Mouse (Mus musculus): Measurements from ENCODE around the gene Egln1. TPM values are rescaled to one million over a fixed set of nuclear protein-coding genes. Genes with fewer than 3 reads are reported as not detected.

Egln1 gene
- total RNA-seq, 2 experiments from 2014 or later, result 59.9 to 63.3 TPM

DNA sequence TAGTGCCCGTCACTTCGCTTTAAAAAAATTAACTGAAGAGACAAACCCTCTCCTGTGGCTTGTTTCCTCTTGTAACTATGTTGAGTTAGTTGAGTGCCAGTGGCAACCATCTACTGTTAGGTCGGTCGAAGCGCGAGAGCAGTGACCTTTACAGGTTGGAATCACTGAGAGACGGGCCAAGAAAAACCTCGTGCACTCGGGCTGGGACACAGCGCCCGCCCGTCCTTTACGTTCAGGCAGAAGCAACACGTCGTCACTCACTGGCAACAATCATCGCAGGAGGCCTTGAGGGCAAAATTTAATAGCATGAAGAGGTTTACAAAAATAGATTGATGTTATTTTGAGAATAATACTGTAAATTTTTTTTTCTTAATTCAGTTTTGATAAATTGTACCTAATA, 39.2 kb downstream of the Egln1 start:
- no peak for DNase-seq (ENCODE audit: low spot score in 2 of 2)

DNA sequence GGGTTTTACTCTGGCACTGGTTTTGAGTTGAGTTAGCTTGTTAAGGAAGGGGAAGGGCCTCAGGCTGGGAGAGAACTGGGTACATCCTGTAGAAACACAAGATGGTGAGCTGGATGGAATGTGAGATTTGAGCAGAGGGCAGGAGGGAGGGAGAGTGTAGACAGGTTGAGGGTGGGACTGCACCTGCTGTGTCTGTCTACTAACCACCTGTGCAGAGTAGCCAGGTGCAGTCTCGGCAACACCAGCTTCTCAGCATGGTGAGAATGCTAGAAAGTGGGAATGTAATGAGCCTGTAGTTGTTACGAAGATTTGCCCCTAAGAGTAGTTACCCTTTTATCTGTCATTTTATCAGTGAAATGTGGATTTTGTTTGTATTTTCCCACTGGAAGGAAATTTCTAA, 43.6 kb downstream of the Egln1 start:
- DNase-seq (ENCODE audit: low spot score in 2 of 2), result no peak

DNA sequence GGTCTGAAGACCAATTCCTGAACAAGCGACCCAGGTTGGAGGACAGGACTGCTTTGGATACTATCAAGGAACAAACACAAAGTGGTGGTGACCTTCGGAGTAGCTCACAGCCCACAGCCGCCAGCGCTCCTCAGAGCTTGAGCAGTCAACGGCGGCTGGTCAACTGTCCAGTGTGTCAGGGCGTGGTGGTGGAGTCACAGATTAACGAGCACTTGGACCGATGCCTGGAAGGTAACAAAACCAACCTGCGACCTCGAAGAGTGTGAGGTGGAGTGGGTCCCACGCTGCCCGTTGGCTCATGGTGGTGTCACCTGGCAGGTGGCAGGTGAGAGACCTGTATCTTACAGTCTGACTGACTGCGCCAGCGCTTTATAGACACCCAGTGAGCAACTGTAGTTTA, 45.9 kb downstream of the Egln1 start:
- no peak for DNase-seq (ENCODE audit: low spot score in 2 of 2)

DNA sequence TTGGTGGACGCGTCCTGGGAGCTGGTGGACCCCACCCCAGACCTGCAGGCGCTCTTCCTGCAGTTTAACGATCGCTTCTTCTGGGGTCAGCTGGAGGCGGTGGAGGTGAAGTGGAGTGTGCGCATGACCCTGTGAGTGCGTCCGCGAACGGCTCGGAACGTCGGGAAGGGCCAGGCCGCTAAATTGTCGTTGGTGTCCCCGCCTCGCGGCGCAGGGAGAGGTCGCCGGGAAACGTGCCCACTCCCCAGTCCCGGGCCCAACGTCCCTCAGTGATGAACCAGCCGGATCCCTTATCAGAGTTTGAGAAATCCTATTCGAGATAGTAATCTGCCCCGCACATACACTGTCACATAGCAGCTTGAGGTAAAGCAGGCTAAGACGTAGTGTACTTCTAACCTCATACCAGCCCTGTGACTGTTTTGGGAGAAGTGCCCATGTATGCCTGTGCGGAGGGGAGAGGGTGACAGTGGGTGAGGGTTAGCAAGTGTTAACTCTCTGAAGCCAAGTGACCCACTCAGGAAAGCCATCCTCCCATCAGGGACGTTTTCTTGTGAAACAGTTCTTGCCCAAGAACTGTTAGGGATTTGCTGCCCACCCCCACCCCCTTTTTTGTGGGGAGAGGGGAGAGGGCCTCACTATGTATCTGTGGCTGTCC, 50.7 kb downstream of the Egln1 start:
- DNase-seq (ENCODE audit: low spot score in 2 of 2), result no peak

DNA sequence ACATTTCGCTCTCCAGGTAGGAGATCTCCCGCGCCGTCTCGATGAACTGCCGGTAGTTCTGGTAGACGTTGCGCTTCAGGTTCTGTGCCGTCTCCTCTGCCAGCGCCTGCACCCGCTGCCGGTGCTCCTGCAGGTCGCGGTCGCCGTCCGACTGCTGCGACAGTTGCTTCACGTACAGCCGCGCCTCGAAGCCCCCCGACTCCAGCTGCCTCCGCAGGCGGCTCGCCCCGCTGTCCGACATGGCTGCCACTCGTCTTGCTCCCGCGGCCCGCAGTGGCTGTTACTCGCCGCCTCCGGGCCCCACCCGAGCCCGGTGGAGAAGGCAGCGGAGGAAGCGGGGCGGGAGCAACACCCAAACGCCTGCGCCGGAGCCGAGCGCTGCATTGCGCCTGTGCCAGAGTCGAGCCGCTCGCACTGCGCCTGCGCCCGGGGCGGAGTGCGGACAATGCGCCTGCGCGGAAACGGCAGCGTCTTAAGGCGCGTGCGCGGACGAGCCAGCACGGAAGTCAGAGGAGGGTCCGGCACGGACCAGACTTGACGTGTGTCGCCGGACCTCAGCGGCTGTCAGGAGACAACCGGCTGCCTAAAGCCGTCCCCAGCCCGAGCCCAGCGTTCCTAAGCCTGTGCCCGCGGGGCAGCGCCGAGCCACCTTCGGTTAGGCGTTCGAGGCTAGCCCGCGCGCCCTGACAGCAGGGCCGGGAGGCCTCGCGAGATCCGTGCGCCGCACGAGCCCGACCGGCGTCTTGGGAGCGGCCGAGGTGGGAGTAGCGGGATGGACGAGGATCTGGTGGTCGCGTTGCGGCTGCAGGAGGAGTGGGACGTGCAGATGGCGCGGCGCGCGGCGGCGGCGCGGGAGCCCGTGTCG, 51.5 kb downstream of the Egln1 start, which contains the start of the genes Exoc8 and Sprtn:
Gene Exoc8, minus strand, starts transcription at position 320 of the 865 bp plus-strand sequence.
Gene Sprtn, plus strand, starts transcription at position 501 of the 865 bp plus-strand sequence.
- peak; percentile 98 to 99 for DNase-seq (ENCODE audit: low spot score in 2 of 2)

DNA sequence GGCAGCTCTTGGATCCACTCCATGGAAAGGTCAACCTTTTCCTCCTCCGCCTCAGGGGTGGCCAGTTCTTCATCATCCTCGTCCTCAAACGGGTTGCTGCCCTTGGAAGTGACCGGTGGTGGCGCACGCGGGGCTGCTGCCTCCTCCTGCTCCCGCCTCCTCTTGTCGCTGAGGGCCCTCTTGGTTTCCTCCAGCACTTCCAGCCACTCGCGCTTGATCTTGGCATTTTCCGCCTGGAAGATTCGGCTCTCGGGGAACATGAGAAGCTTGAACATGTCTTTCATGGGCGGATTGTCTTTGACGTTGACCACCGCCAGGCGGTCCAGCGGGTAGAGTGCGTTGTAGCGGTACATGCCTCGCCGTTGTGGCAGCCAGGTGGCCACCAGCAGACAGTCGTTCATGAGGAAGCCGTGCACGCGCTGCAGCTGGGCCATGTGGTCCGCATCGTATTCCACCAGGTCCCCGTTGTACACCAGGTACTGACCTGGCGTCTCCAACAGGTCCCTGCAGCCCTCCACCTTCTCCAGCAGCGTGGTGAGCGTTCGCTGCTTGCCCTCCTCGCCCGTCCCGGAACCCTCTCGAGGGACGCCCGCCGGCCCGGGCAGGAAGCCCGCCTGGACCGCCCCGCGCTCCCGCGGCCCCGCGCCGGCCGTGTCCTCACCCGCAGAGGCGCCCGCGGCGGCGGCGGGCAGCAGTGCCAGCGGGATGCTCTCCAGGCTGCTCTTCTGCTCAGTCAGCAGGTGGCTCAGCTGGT, 52.3 kb downstream of the Egln1 start:
- DNase-seq (ENCODE audit: low spot score in 2 of 2), result peak; percentile 68 to 71

DNA sequence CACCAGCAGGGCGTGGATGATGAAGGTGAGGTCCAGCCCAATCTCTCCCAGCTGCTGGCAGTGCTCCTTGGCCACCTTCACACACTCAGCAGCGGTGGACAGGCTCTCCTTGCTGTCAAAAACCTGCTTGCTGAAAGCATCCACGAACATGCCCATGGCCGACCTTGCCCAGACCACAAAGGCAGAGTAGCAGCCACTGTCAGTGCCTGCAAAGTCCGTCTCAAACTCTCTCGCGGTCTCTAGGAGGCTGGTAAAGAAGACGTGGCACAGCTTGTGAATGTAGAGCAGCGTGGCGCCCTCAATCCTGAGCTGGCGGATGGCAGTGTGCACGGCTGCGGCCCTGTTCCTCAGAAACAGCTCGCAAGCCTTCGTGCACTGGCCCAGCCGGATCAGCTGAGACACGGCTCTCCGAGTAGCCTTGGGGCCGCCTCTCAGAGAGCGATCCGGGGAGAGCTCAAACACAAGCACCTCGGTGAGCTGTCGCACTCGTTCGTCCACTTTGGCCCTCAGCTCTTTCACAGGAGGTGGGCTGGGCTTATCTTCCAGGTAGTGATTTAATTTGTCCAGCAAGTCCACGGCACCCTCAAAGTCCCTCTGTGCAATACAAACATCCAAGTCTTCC, 53.0 kb downstream of the Egln1 start:
- DNase-seq (ENCODE audit: low spot score in 2 of 2), result no peak

DNA sequence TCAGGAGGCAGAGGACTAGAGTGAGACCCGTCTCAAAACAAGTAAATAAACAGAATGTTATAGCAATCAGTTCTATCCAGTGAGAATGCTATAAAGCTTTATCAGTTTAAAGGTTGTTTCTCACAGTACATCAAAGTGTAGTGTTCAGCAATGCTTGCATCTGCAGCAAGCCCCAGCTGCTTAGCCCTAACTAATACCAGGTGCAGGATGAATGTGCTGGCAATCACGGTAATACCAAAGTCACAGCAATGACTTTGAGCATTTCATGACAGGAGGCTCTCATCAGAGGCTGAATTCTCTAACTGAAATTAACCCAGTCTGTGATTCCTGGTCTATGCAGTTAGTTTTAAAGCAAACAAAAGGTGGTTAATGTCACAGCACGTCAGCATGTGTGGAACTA, 56.5 kb downstream of the Egln1 start:
- no peak for DNase-seq (ENCODE audit: low spot score in 2 of 2)

DNA sequence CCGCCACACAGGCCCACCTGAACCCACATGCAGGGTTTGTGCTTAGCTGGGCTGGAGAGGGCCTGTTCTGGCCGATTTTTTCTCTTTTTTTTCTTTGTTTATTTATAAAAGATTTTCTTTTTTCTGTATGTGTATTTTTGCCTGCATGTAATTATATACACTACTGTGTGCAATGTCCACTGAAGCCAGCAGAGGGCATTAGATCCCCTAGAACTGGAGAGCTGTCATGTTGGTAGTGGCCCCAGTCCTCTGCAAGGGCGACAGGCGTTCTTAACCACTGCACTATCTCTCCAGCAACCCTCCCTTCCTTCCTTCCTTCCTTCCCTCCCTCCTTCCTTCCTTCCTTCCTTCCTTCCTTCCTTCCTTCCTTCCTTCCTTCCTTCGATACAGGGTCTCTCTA, 60.7 kb downstream of the Egln1 start:
- no peak for DNase-seq (ENCODE audit: low spot score in 2 of 2)

DNA sequence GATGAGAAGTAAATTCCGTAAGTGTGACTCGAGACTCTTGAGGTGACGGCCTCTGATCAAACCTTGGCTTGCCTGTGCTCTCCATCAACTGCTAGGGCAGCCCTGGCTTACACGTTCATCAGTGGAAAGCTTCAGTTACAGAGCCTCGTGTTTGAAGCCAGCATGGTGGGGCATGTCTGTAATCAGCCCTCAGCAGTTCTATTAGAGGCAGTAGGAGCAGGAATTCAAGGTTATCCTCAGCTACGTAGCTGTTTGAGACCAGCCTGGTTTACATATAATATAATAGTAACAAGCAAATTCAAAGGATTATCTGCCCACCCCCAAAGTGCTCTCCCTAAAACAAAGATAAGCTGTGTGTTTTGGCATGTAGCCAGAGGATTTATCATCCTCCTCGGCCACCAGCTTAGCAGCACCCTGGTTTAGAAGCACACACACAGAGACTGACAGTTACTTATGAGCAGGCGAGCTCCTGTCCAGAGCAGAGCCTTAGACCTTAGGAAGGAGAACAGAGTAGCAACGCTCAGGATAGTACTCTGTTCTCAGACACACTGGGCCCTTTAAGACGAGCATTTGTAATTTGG, 70.1 kb downstream of the Egln1 start:
- DNase-seq (ENCODE audit: low spot score in 2 of 2), result no peak

DNA sequence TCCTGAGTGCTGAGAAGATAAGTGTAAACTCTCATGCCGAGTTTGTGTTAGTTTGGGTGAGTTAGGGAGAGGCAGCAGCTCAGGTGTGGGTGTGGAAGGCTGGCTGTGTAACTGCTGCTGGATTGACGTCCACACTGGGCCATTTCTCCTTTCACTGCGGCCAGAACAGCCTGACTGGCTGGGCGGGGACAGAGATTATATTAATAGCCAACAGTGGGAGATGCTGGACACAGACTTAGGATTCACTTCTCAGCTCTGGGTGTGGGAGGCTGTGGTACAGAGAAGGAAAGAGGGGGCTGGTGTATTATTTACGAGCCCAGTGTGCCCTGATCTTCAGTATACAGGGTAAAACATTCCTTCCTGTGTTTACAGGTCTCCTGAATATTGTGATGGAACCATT, 71.0 kb downstream of the Egln1 start:
- no peak for DNase-seq (ENCODE audit: low spot score in 2 of 2)

DNA sequence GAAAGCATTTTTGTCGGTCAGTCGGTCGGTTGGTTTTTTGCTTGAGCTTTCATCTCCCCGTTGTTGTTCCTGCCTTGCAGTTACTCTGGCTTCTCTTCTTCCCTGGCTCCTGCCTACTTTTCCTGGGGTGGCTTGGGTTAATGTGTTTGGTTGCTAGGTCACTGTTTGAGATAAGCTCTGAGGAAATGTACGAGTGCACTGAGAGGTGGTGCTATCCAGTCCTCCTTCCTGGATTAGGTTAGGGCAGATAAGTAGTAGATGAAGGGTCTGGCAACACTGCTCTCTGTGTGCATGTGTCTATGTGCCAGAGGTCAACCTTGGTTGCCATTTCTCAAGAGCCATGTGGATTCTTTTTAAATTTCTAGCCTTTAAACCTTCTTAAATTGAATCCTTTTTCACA, 76.4 kb downstream of the Egln1 start:
- no peak for DNase-seq (ENCODE audit: low spot score in 2 of 2)

DNA sequence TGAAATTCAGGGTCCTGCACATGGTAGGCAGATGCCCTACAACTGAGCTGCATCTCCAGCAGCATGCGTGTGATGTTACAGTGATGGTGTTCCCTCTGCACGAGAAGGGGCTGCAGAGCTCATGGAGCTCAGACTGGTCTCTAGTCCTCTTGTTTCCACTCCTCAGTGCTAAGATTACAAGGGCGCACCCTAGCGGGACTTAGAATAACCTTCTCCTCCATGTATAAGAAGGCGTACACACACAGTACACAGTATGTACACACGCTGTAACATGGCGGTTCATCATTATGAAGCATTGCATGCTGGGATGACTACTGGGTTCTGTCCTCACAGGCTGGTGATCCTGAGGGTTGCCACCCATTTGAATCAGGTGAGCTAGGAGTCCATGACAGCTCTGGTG, 77.0 kb downstream of the Egln1 start:
- no peak for DNase-seq (ENCODE audit: low spot score in 2 of 2)

DNA sequence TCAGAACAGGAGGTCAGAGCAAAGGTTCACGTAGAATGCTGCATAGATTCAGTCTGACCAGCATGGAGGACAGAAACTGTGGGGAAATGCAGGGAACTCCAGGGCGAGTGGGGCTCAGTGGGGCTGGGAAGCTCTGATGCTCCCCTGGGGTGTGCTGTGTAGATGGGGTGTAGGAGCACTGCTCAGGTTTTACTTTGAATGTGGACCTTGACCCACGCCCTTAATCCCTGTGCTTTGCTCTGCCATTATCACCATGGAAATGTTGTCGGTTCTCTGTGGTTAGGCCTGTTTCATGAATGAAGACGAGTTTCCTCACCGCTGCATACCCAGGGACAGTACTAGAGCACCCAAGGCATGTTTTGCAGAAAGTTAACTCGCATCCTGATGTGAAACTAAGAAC, 77.7 kb downstream of the Egln1 start:
- no peak for DNase-seq (ENCODE audit: low spot score in 2 of 2)

DNA sequence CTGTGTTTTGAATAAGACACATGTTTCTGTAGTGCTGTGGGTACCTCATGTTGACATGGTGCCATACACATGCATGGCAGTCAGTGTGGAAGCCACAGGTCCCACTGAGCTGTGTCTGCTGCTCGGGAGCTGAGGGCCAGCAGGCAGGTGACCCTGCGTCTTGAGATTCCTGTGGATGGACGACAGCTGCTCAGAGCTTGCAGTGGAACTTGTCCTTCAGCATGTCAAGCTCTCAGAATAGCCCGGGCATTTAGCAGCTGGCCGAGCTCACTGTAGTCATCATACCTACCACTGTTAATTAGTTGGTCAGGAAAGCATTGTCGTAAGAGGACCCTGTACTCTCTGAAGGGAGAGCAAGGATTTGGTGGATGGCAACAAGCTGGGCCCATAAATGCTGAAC, 79.4 kb downstream of the Egln1 start:
- DNase-seq (ENCODE audit: low spot score in 2 of 2), result no peak

DNA sequence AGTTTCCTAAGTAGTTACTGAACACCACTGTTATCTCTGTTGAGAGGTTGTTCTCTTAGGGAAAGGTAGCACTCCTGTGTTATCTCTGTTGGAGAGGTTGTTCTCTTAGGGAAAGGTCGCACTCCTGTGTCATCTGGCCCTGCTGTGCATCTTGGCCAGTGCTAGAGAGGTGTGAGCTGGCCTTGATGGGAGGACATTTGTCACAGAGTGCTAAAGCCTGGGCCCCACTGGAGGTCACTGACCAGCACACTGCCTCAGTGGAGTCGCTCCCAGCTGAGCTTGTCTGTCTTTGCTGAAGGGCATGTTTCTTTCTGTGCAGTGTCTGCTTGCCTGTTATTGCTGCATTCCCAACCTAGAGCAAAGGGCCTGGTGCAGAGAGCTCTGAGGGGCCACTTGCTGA, 82.0 kb downstream of the Egln1 start:
- DNase-seq (ENCODE audit: low spot score in 2 of 2), result no peak

DNA sequence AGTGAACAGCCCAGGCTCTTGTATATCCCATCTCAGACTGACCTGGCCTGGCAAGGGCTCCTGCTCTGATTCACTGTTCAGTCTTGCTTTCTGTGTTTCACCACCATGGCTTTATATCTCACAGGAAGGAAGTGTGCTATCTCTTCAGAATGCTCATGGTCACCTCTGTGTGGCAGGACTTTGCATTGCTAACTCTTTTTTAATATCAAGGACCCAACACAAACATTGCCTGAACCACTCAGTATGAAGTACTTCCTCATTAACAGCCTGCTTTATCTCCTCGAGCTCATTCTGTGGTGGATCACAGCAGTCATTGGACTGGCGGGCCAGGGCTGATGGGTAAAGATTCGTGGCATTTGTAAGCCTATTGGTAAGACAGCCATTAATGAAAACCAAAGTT, 82.5 kb downstream of the Egln1 start:
- DNase-seq (ENCODE audit: low spot score in 2 of 2), result no peak

DNA sequence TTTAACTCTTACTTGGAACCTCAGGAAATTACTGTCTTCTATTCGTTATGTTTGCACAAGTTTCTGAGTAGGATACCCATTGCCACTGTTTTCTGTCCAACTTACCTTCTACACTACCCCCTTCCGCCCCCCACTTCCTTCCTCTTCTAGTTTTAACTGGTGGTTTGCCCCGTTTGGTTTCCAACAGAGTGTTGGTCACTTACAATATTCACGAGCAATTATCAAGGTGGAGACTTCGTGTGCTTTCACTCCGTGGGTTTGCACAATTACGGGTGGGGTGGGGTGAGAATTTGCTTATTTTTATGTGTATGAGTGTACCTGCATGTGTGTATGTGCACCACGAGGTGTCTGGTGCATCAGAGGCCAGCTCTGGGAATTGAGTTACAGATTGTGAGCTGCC, 85.4 kb downstream of the Egln1 start:
- no peak for DNase-seq (ENCODE audit: low spot score in 2 of 2)

DNA sequence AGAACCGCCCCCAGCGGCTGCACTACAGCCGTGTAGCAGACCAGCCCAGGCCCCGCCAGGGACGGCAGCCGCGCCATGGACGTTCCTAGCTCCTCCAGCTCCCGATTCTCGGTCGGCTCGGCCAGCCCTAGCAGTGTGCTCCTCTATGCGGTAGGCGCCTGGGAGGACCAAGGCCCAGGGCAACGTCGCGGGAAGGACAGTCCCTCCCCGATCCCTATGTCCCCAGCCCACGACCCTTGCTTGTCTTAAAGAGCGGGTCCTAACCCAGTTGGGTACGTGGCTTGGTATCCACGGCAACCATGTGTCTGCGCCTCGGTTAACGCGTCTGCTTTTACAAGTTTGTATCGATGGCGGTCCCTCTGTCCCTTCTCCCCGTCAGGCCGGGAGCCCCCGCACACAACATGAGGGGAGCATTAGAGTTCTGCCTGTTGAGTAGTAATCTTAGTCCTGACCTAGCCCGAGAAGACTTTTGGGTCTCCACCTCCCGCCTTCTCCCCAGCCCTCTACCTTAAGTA, 85.9 kb downstream of the Egln1 start:
- DNase-seq (ENCODE audit: low spot score in 2 of 2), result no peak

DNA sequence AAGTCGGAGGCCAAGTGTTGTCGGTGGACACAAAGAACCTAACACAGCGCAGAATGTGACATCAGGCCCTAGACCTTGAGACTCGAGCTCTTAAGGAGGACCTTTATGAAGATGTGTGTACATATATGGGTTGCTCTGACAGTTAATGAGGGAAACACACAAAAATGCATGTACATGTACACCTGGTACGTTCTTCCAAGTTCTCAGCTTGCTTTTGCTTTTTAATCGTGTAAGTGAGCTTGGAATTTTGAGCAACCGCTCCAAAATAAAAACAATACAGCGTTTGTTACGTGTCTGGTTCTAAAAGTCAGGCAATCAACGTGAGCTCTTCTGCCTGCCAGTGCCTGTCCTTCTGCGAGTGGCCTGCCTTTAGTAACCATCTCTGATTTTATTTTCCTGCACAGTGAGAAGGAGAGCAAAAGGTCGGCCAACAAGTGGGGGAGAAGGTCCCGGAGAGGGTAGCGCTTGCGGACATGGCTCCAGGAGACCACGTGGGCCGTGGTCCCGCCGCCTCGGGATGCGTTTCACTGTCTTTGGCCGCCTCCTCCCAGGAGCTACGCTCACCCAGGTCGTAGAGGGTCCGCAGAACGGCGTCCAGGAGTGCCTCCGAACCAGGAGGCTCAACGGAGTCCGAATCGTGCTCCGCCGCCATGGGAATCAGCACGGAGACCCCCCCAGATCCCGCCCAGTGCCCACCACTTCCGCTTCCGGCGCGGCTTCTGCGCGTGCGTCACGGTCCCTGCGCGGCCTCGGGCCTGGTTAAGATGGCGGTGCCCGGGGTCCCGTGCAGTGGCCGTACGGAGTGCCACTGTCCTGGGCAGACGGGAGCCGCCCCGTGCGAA, 86.6 kb downstream of the Egln1 start, which contains the start of the genes Gnpat and 2810004N23Rik:
Gene Gnpat, plus strand, starts transcription at position 713 of the 842 bp plus-strand sequence.
Gene 2810004N23Rik, minus strand, starts transcription at position 800 of the 842 bp plus-strand sequence.
- peak; percentile 95 for DNase-seq (ENCODE audit: low spot score in 2 of 2)

Data from layer of hippocampus, postnatal 14 days (tissue).